Mouse (Mus musculus): ENCODE measurements around the gene Palm2. TPM values are rescaled to one million over a fixed set of nuclear protein-coding genes. Genes with fewer than 3 reads are reported as not detected.
"Not testable (repeated sequence)": the region's sequence is repeated elsewhere in the genome, so short reads cannot be mapped to it uniquely, and the experiment has no call there.

The Palm2 gene
- total RNA-seq (2017) = not detected in 2 replicates

GRCm38 (mm10) chr4:57433941-57434704 lies at the start of gene Palm2:
TSS of gene Palm2 (plus strand) at chr4:57434247.
- ATAC-seq (replicated peaks; ENCODE audit: low read depth, poor library complexity, severe bottlenecking) = 0 out of 2 replicates have a peak, but pooled peaks have one; percentile 42

- no peak for ATAC-seq (replicated peaks; ENCODE audit: low read depth, poor library complexity, severe bottlenecking)
Observed at GRCm38 (mm10) chr4:57384355-57384754, 49.7 kb upstream of the Palm2 start.

GRCm38 (mm10) chr4:57391103-57391502 lies 42.9 kb upstream of the Palm2 start:
- no peak for ATAC-seq (replicated peaks; ENCODE audit: low read depth, poor library complexity, severe bottlenecking)

- ATAC-seq (replicated peaks; ENCODE audit: low read depth, poor library complexity, severe bottlenecking) = no peak
Observed at GRCm38 (mm10) chr4:57396414-57396813, 37.6 kb upstream of the Palm2 start.

GRCm38 (mm10) chr4:57412385-57412784 lies 21.7 kb upstream of the Palm2 start:
- not testable (repeated sequence) for ATAC-seq (replicated peaks; ENCODE audit: low read depth, poor library complexity, severe bottlenecking)

GRCm38 (mm10) chr4:57413016-57413415 lies 21.0 kb upstream of the Palm2 start:
- ATAC-seq (replicated peaks; ENCODE audit: low read depth, poor library complexity, severe bottlenecking) = no peak

GRCm38 (mm10) chr4:57413670-57414069 lies 20.4 kb upstream of the Palm2 start:
- ATAC-seq (replicated peaks; ENCODE audit: low read depth, poor library complexity, severe bottlenecking) = not testable (repeated sequence)

GRCm38 (mm10) chr4:57424011-57424410 lies 10.0 kb upstream of the Palm2 start:
- no peak for ATAC-seq (replicated peaks; ENCODE audit: low read depth, poor library complexity, severe bottlenecking)

- no peak for ATAC-seq (replicated peaks; ENCODE audit: low read depth, poor library complexity, severe bottlenecking)
Observed at GRCm38 (mm10) chr4:57428317-57428716, 5.7 kb upstream of the Palm2 start.

GRCm38 (mm10) chr4:57434705-57435360 lies 786 bp downstream of the Palm2 start:
- ATAC-seq (replicated peaks; ENCODE audit: low read depth, poor library complexity, severe bottlenecking) = no peak

GRCm38 (mm10) chr4:57436286-57436685 lies 2.2 kb downstream of the Palm2 start:
- ATAC-seq (replicated peaks; ENCODE audit: low read depth, poor library complexity, severe bottlenecking) = no peak

GRCm38 (mm10) chr4:57446082-57446481 lies 12.0 kb downstream of the Palm2 start:
- no peak for ATAC-seq (replicated peaks; ENCODE audit: low read depth, poor library complexity, severe bottlenecking)

GRCm38 (mm10) chr4:57446854-57447444 lies 12.9 kb downstream of the Palm2 start:
- ATAC-seq (replicated peaks; ENCODE audit: low read depth, poor library complexity, severe bottlenecking) = no peak

- peak; percentile 81 for ATAC-seq (replicated peaks; ENCODE audit: low read depth, poor library complexity, severe bottlenecking)
Observed at GRCm38 (mm10) chr4:57451896-57452295, 17.8 kb downstream of the Palm2 start.

- ATAC-seq (replicated peaks; ENCODE audit: low read depth, poor library complexity, severe bottlenecking) = no peak
Observed at GRCm38 (mm10) chr4:57452661-57453060, 18.6 kb downstream of the Palm2 start.

- ATAC-seq (replicated peaks; ENCODE audit: low read depth, poor library complexity, severe bottlenecking) = no peak
Observed at GRCm38 (mm10) chr4:57462378-57462777, 28.3 kb downstream of the Palm2 start.

- no peak for ATAC-seq (replicated peaks; ENCODE audit: low read depth, poor library complexity, severe bottlenecking)
Observed at GRCm38 (mm10) chr4:57482435-57482834, 48.4 kb downstream of the Palm2 start.

- no peak for ATAC-seq (replicated peaks; ENCODE audit: low read depth, poor library complexity, severe bottlenecking)
Observed at GRCm38 (mm10) chr4:57486392-57486791, 52.3 kb downstream of the Palm2 start.

GRCm38 (mm10) chr4:57489887-57490286 lies 55.8 kb downstream of the Palm2 start:
- ATAC-seq (replicated peaks; ENCODE audit: low read depth, poor library complexity, severe bottlenecking) = no peak

GRCm38 (mm10) chr4:57504792-57505191 lies 70.7 kb downstream of the Palm2 start:
- ATAC-seq (replicated peaks; ENCODE audit: low read depth, poor library complexity, severe bottlenecking) = no peak

- no peak for ATAC-seq (replicated peaks; ENCODE audit: low read depth, poor library complexity, severe bottlenecking)
Observed at GRCm38 (mm10) chr4:57510576-57510975, 76.5 kb downstream of the Palm2 start.

Data from common myeloid progenitor, adult 5-6 weeks (primary cell).